Mouse (Mus musculus) heart, embryonic 12.5 days (tissue): ENCODE measurements around the gene U2surp. TPM values are rescaled to one million over a fixed set of nuclear protein-coding genes. Genes with fewer than 3 reads are reported as not detected.

Source experiments
- ATAC-seq: fragments of 200-750 bp; cut with Nextera tagmentation; 2 replicates; pipeline ENCODE4 v1.8.0; 2017; ENCODE audit warnings: moderate TSS enrichment, moderate library complexity; ENCODE audit not compliant: insufficient number of reproducible peaks, low FRiP score
- H3K27ac ChIP-seq: fragments of 300-500 bp; sonication (generic); 2 replicates; pipeline ENCODE4 v1.5.1; 2016; ENCODE audit warnings: mild to moderate bottlenecking, moderate library complexity; ENCODE audit not compliant: poor library complexity, severe bottlenecking
- H3K27me3 ChIP-seq: fragments of 300-500 bp; sonication (generic); replicated peaks from 2 replicates; pipeline ENCODE4 v1.6.1; 2016; ENCODE audit warnings: mild to moderate bottlenecking, moderate library complexity
- H3K36me3 ChIP-seq: fragments of 300-500 bp; sonication (generic); 2 replicates; pipeline ENCODE4 v1.6.1; 2016; ENCODE audit warnings: mild to moderate bottlenecking, moderate library complexity
- H3K4me1 ChIP-seq: fragments of 300-500 bp; sonication (generic); replicated peaks from 2 replicates; pipeline ENCODE4 v1.6.1; 2016; ENCODE audit warnings: mild to moderate bottlenecking
- H3K4me2 ChIP-seq: fragments of 300-500 bp; sonication (generic); 2 replicates; pipeline ENCODE4 v1.6.1; 2016; ENCODE audit warnings: mild to moderate bottlenecking, moderate library complexity
- H3K4me3 ChIP-seq: fragments of 300-500 bp; sonication (generic); 2 replicates; pipeline ENCODE4 v1.5.1; 2016; ENCODE audit warnings: mild to moderate bottlenecking
- H3K9ac ChIP-seq: fragments of 300-500 bp; sonication (generic); 2 replicates; pipeline ENCODE4 v1.6.1; 2016; ENCODE audit warnings: mild to moderate bottlenecking, moderate library complexity
- H3K9me3 ChIP-seq: fragments of 300-500 bp; sonication (generic); replicated peaks from 2 replicates; pipeline ENCODE4 v1.6.1; 2016; ENCODE audit warnings: mild to moderate bottlenecking, moderate library complexity
- WGBS: fragments of 180-500 bp; shearing (Covaris S2); methylation state at CpG from one replicate; pipeline ENCODE4 v1.1.7; 2016; 5-methylcytosine and 5-hydroxymethylcytosine counted together
- polyA plus RNA-seq: library from polyadenylated mRNA; unstranded; fragments of >200 nt; fragmentation: Nextera tagmentation; extraction: Ambion mirVana; gene quantifications from 2 replicates; pipeline ENCODE4 v1.2.1, GENCODE M21; 2016

Gene U2surp
- polyA plus RNA-seq, 1 experiment from 2014 or later, result 101 TPM

GRCm38 (mm10) chr9:95550856-95551774 lies 39.3 kb upstream of the U2surp start:
- no peaks in the 10 kb centered on the region for H3K36me3 ChIP-seq
- WGBS, result 37% methylated on average over 9 of the region's 9 CpGs
- peak; percentile 74 for ATAC-seq
- peak overlapping the region; percentile 15; the same call in 1 of the 2 replicates for H3K4me2 ChIP-seq
- no peak overlapping the region for H3K9ac ChIP-seq
- 0 out of 2 replicates have a peak, but pooled peaks cover 2% of the 10 kb centered on the region for H3K27me3 ChIP-seq
- H3K4me1 ChIP-seq, result peaks cover 14% of the 10 kb centered on the region
- H3K27ac ChIP-seq, result peak overlapping the region; percentile 46
- no peak overlapping the region for H3K4me3 ChIP-seq
- H3K9me3 ChIP-seq, result no peaks in the 10 kb centered on the region

GRCm38 (mm10) chr9:95549626-95550411 lies 38.0 kb upstream of the U2surp start:
- WGBS, result 50% methylated on average over 15 of the region's 15 CpGs
- H3K27me3 ChIP-seq, result no peaks in the 10 kb centered on the region
- 0 out of 2 replicates have a peak overlapping the region, but pooled peaks have one; percentile 46 for H3K27ac ChIP-seq
- H3K4me1 ChIP-seq, result peaks cover 14% of the 10 kb centered on the region
- no peaks in the 10 kb centered on the region for H3K9me3 ChIP-seq
- H3K4me3 ChIP-seq, result no peak overlapping the region
- 0 out of 2 replicates have a peak overlapping the region, but pooled peaks have one; percentile 1 for H3K4me2 ChIP-seq
- H3K9ac ChIP-seq, result no peak overlapping the region
- H3K36me3 ChIP-seq, result no peaks in the 10 kb centered on the region
- ATAC-seq, result no peak

GRCm38 (mm10) chr9:95546679-95547078 lies 34.9 kb upstream of the U2surp start:
- no peak overlapping the region for H3K4me3 ChIP-seq
- H3K36me3 ChIP-seq, result no peaks in the 10 kb centered on the region
- no peak overlapping the region for H3K4me2 ChIP-seq
- H3K9me3 ChIP-seq, result no peaks in the 10 kb centered on the region
- no peak overlapping the region for H3K9ac ChIP-seq
- ATAC-seq, result peak; percentile 92
- WGBS, result 47% methylated on average over 7 of the region's 7 CpGs
- peaks cover 14% of the 10 kb centered on the region for H3K4me1 ChIP-seq
- no peak overlapping the region for H3K27ac ChIP-seq
- H3K27me3 ChIP-seq, result no peaks in the 10 kb centered on the region

- no peak for ATAC-seq
- Histone ChIP-seq H3K36me3 (no peaks in the 10 kb centered on the region), H3K4me2 (no peak overlapping the region), H3K9ac (no peak overlapping the region), H3K4me1 (0 out of 2 replicates have a peak, but pooled peaks cover under 1% of the 10 kb centered on the region), H3K27me3 (no peaks in the 10 kb centered on the region), H3K4me3 (no peak overlapping the region), H3K27ac (no peak overlapping the region), H3K9me3 (no peaks in the 10 kb centered on the region)
- 86% methylated on average over 4 of the region's 4 CpGs for WGBS
These were observed 32.8 kb upstream of the U2surp start for GRCm38 (mm10) chr9:95544598-95544997.

- no peaks in the 10 kb centered on the region for H3K27me3 ChIP-seq
- no peak for ATAC-seq
- no peak overlapping the region for H3K4me2 ChIP-seq
- H3K36me3 ChIP-seq, result no peaks in the 10 kb centered on the region
- H3K9ac ChIP-seq, result no peak overlapping the region
- no peak overlapping the region for H3K4me3 ChIP-seq
- no peaks in the 10 kb centered on the region for H3K9me3 ChIP-seq
- 80% methylated on average over 6 of the region's 6 CpGs for WGBS
- no peaks in the 10 kb centered on the region for H3K4me1 ChIP-seq
- no peak overlapping the region for H3K27ac ChIP-seq
These were observed 30.7 kb upstream of the U2surp start for GRCm38 (mm10) chr9:95542475-95542874.

- Histone ChIP-seq H3K4me3 (no peak overlapping the region), H3K36me3 (no peaks in the 10 kb centered on the region), H3K27ac (no peak overlapping the region), H3K27me3 (no peaks in the 10 kb centered on the region), H3K9ac (no peak overlapping the region), H3K9me3 (no peaks in the 10 kb centered on the region), H3K4me1 (no peaks in the 10 kb centered on the region), H3K4me2 (no peak overlapping the region)
- WGBS, result 79% methylated on average over 15 of the region's 15 CpGs
- no peak for ATAC-seq
These were observed 30.0 kb upstream of the U2surp start for GRCm38 (mm10) chr9:95541650-95542432.

GRCm38 (mm10) chr9:95541208-95541607 lies 29.4 kb upstream of the U2surp start:
- Histone ChIP-seq H3K4me2 (no peak overlapping the region), H3K27me3 (no peaks in the 10 kb centered on the region), H3K4me3 (no peak overlapping the region), H3K4me1 (no peaks in the 10 kb centered on the region), H3K9ac (no peak overlapping the region), H3K27ac (no peak overlapping the region), H3K36me3 (no peaks in the 10 kb centered on the region), H3K9me3 (no peaks in the 10 kb centered on the region)
- no peak for ATAC-seq

GRCm38 (mm10) chr9:95540487-95540886 lies 28.7 kb upstream of the U2surp start:
- no peak overlapping the region for H3K4me2 ChIP-seq
- H3K27me3 ChIP-seq, result no peaks in the 10 kb centered on the region
- no peaks in the 10 kb centered on the region for H3K36me3 ChIP-seq
- peak; percentile 18; the same call in 1 of the 2 replicates for ATAC-seq
- H3K9me3 ChIP-seq, result no peaks in the 10 kb centered on the region
- no peak overlapping the region for H3K27ac ChIP-seq
- H3K9ac ChIP-seq, result no peak overlapping the region
- H3K4me3 ChIP-seq, result no peak overlapping the region
- H3K4me1 ChIP-seq, result no peaks in the 10 kb centered on the region
- WGBS, result 53% methylated on average over 4 of the region's 4 CpGs

GRCm38 (mm10) chr9:95539176-95539800 lies 27.5 kb upstream of the U2surp start:
- Histone ChIP-seq H3K9ac (no peak overlapping the region), H3K36me3 (no peaks in the 10 kb centered on the region), H3K27ac (no peak overlapping the region), H3K4me2 (no peak overlapping the region), H3K4me3 (no peak overlapping the region), H3K9me3 (no peaks in the 10 kb centered on the region), H3K4me1 (no peaks in the 10 kb centered on the region), H3K27me3 (no peaks in the 10 kb centered on the region)
- ATAC-seq, result no peak
- WGBS, result 62% methylated on average over 2 of the region's 2 CpGs

GRCm38 (mm10) chr9:95533817-95534216 lies 22.0 kb upstream of the U2surp start:
- Histone ChIP-seq H3K27ac (no peak overlapping the region), H3K4me1 (no peaks in the 10 kb centered on the region), H3K4me2 (no peak overlapping the region), H3K36me3 (no peaks in the 10 kb centered on the region), H3K9ac (no peak overlapping the region), H3K27me3 (no peaks in the 10 kb centered on the region), H3K9me3 (no peaks in the 10 kb centered on the region), H3K4me3 (no peak overlapping the region)
- ATAC-seq, result no peak
- 30% methylated on average over 6 of the region's 6 CpGs for WGBS
